Mouse (Mus musculus) left cerebral cortex, adult 2 months (tissue): ENCODE data around the gene Ick. TPM values are rescaled to one million over a fixed set of nuclear protein-coding genes. Genes with fewer than 3 reads are reported as not detected.

Source experiments
- DNase-seq, 2 experiments: peaks; one replicate each; pipeline ENCODE4 v3.0.0; 2021 to 2022; ENCODE audit warnings: low spot score in 2 of 2, mixed read lengths in 1 of 2; ENCODE audit errors: extremely low spot score in 1 of 2
- H3K27ac ChIP-seq: fragments of 200-600 bp; 2 replicates; pipeline ENCODE4 v1.8.1; 2022
- H3K4me3 ChIP-seq: fragments of 200-600 bp; 2 replicates; pipeline ENCODE4 v1.8.1; 2022
- CTCF ChIP-seq: fragments of 200-600 bp; IDR thresholded peaks from 2 replicates; pipeline ENCODE4 v1.8.1; 2022; ENCODE audit warnings: antibody characterized with exemption, mild to moderate bottlenecking, moderate library complexity
- intact Hi-C: fragments of 180-260 bp; cut with DNase I; formaldehyde crosslinking; loops from one replicate; pipeline ENCODE4 v1.15.1; 2025
- total RNA-seq, 2 experiments: library from RNA; stranded (reverse); gene quantifications; 2 replicates each; pipeline ENCODE4 v1.2.3; 2021

Gene Ick
- total RNA-seq, 2 experiments from 2014 or later, result 17.4 to 19.2 TPM

DNA sequence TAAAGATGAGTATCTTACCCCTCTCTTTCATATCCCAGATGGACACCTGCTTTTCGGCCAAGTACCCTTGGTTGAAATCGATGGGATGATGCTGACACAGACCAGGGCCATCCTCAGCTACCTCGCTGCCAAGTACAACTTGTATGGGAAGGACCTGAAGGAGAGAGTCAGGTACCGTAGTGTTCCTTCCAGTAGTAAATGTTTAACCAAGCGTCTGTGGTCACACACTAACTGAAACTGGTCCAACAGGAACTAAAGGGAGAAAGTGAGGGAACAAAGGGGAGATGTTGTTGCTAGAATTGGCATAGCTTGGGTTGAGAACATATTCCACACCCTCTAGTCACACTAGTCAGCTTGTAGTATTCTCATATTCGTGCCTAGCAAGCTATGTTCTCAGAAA lies 95.2 kb downstream of the Ick start:
- DNase-seq, result no peak
- intact Hi-C loops, result no loop called here
- Histone ChIP-seq H3K27ac (no peak overlapping the region), H3K4me3 (no peak overlapping the region)
- TF ChIP-seq CTCF, result no peak

DNA sequence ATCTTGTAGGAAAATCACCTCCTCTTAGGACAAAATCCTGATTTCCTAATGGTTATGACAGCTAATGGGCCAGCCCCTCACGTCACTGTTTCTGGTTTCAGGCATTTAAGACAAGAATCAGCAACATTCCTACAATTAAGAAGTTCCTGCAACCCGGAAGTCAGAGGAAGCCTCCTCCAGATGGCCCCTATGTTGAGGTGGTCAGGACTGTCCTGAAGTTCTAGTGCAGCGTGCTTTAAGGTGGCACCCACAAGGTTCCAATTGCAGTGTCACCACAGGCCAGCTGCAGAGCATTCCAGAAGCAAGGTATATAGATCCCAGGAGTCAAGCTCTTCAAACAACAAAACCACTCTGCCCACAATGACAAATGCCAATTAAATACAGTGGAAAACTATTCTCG lies 100.0 kb downstream of the Ick start:
- Histone ChIP-seq H3K27ac (no peak overlapping the region), H3K4me3 (no peak overlapping the region)
- no peak for DNase-seq
- intact Hi-C loops, result no loop called here
- no peak for TF ChIP-seq CTCF

DNA sequence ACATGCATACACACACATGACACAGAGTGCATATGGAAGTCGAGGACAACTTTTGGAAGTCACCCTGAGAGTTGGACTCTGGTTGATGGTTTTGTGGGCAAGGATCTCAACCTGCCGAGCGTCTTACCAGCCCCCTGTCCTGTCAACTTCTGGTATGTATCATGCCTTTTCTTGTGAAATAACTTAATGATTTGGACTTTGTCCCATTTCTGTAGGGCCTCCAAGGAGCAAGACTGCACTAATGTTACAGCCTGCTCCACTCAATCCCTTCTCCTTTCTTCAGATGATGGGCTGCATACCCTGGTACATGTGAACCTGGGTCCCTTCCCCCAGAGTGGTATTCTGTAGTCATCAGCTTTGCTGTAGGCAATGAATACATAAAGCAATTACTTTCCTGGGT lies 101.1 kb downstream of the Ick start:
- DNase-seq, result no peak
- intact Hi-C loops, result no loop called here
- no peak overlapping the region for H3K4me3 ChIP-seq
- no peak for TF ChIP-seq CTCF
- no peak overlapping the region for H3K27ac ChIP-seq

GRCm38 (mm10) chr9:78210821-78211220 lies 101.8 kb downstream of the Ick start:
- intact Hi-C loops, result no loop called here
- H3K4me3 ChIP-seq, result no peak overlapping the region
- no peak for TF ChIP-seq CTCF
- no peak for DNase-seq
- no peak overlapping the region for H3K27ac ChIP-seq

GRCm38 (mm10) chr9:78211521-78211920 lies 102.5 kb downstream of the Ick start:
- intact Hi-C loops, result no loop called here
- DNase-seq, result no peak
- TF ChIP-seq CTCF, result no peak
- H3K4me3 ChIP-seq, result no peak overlapping the region
- H3K27ac ChIP-seq, result no peak overlapping the region

- TF ChIP-seq CTCF, result no peak
- H3K4me3 ChIP-seq, result no peak overlapping the region
- H3K27ac ChIP-seq, result no peak overlapping the region
- no peak for DNase-seq
- intact Hi-C loops, result no loop called here
Measured at GRCm38 (mm10) chr9:78212341-78213049, 103.5 kb downstream of the Ick start.

DNA sequence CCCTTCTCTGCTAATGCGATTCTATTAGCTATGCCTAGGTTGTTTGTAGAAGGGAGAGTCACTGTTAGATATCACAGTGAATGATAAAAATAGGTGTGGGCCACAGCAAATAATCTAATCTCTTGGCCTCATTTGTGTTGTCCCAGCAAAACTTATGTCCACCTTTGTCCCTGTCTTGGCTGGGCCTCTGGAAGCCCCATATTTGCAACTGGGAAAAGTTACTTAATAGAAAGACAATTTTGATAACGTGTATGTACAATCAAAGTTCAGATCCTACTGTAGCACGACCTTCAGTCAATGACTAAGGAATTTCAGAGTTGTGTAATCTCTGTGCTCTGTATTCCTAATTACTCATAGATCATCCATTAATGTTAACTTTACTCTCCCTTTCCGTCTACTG lies 108.1 kb downstream of the Ick start:
- H3K27ac ChIP-seq, result no peak overlapping the region
- DNase-seq, result no peak
- TF ChIP-seq CTCF, result no peak
- intact Hi-C loops, result no loop called here
- no peak overlapping the region for H3K4me3 ChIP-seq

Other genes starting within 250 kb of the Ick start
- 10 to 100 TPM; 60.4 to 62.7 TPM for gene Elovl5, start 191.8 kb upstream of the Ick start, total RNA-seq
- not detected for gene Gcm1, start 57.3 kb upstream of the Ick start, total RNA-seq
- 100 to 1,000 TPM; 106 to 115 TPM for gene Fbxo9, start 127 bp upstream of the Ick start, total RNA-seq
- gene Gsta4, start 73.6 kb downstream of the Ick start, total RNA-seq, result 10 to 100 TPM; 38.2 to 39.6 TPM
- not detected for gene Gsta1, start 121.5 kb downstream of the Ick start, total RNA-seq
- gene Gm3776, start 147.9 kb downstream of the Ick start, total RNA-seq, result not detected
- not detected for gene Gm10639, start 180.7 kb downstream of the Ick start, total RNA-seq
- not detected for gene Omt2a, start 205.6 kb downstream of the Ick start, total RNA-seq
- not detected for gene Omt2b, start 218.4 kb downstream of the Ick start, total RNA-seq
- gene Gsta2, start 246.6 kb downstream of the Ick start, total RNA-seq, result not detected